Mouse (Mus musculus) monocyte, adult 59 days (primary cell): ENCODE data around the gene 4930572O03Rik. TPM values are rescaled to one million over a fixed set of nuclear protein-coding genes. Genes with fewer than 3 reads are reported as not detected.

Source experiments
- total RNA-seq, 2 experiments: library from RNA; stranded (reverse); gene quantifications; one replicate each; pipeline ENCODE4 v1.2.4; 2023

Gene 4930572O03Rik
- total RNA-seq: not detected

GRCm38 (mm10) chr5:15656959-15657358, at the start of gene 4930572O03Rik:
TSS of gene 4930572O03Rik (minus strand) at chr5:15657059.

GRCm38 (mm10) chr5:15618764-15619163, 38.1 kb downstream of the 4930572O03Rik start, which contains the start of gene Speer4d:
TSS of gene Speer4d (plus strand) at chr5:15619064.

Other genes with a start within 250 kb of the 4930572O03Rik start
- gene Gm21149, start 180.5 kb downstream of the 4930572O03Rik start, total RNA-seq: not detected
- not detected for gene Gm21190, start 127.8 kb downstream of the 4930572O03Rik start, total RNA-seq
- gene Gm21083, start 79.7 kb downstream of the 4930572O03Rik start, total RNA-seq: not detected
- not detected for gene Speer4d, start 38.0 kb downstream of the 4930572O03Rik start, total RNA-seq
- not detected for gene Speer4c, start 57.2 kb upstream of the 4930572O03Rik start, total RNA-seq